Mouse (Mus musculus): ENCODE results near the gene Krtap9-1. TPM values are rescaled to one million over a fixed set of nuclear protein-coding genes. Genes with fewer than 3 reads are reported as not detected.

Gene Krtap9-1
- not detected for polyA plus RNA-seq (2015; fragmentation: Illumina TruSeq; extraction: RNeasy Lipid Tissue Mini Kit (QIAGEN cat#74804); ENCODE audit: insufficient read depth, low replicate concordance)

DNA sequence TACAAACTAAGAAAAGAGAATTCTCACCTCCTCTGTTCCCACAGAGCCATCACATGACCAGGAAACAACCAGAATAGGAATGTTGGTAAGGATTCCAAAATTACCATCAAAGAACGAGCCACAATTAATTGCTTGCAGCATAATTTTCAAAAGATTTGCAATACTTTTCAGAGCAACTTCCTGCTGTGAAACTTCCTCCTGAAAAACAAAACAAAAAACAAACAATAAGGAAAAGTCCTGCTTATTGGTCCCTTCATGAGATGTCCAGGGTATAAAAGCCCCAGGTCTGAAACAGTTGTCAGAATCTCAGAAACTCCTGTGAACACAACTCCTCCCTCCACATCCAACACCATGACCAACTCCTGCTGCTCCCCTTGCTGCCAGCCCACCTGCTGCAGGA, at the start of gene Krtap9-1:
Gene Krtap9-1, plus strand, starts transcription at position 301 of the 400 bp plus-strand sequence.

DNA sequence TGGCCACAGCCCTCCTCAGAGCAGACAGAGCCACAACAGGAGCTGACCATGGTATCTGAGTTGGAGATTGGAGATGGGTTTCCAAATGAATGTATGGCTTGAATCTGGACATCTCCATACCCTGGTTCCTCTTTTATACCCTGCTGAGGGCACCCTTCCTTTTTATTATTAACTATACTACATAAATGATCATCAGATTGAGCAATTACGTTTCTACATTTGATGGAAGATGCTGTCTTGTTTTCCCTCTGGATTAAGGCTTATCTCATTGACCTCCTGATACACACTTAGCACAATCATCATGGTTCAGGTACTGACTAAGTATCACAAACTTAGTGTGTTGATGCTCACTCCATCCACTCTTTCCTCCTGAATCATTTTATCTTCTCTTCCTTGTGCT, 35.2 kb upstream of the Krtap9-1 start, which contains the start of gene 2300003K06Rik:
Gene 2300003K06Rik, minus strand, starts transcription at position 101 of the 400 bp plus-strand sequence.

DNA sequence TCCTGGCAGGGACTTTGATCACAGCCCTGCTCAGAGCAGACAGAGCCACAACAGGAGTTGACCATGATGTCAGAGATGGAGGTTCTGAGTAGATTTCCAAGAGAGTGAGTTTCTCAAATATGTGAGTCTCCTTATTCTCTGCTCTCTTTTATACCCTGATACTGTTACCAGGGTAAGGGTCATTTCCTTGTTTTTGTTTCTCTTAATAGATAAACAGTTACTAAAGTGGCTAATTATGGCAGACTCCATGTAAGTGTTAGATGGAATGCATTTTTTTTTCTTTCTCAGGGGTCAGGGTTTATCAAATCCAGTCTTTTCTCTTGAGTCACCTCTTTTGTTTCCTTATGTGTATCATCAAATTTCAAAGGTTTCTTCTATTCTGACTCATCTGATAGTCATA, 21.7 kb upstream of the Krtap9-1 start, which contains the start of gene Krtap4-16:
Gene Krtap4-16, minus strand, starts transcription at position 101 of the 400 bp plus-strand sequence.

DNA sequence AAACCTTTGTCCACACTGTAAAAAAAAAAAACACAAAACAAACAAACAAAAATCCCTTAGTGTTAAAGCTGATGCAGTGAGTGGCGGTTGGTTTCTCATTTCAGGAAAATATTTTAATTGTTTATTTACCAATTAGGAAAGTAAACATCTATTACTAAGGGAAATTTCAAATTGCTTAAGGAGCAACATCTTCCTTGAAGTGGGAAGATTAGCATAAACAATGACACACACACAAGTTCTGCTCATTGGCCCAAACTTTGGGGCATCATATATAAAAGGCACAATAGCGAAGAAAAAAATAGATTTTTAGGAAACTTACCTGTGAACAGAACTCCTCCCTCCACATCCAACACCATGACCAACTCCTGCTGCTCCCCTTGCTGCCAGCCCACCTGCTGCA, 15.6 kb upstream of the Krtap9-1 start, which contains the start of gene Gm11568:
Gene Gm11568, plus strand, starts transcription at position 301 of the 400 bp plus-strand sequence.

DNA sequence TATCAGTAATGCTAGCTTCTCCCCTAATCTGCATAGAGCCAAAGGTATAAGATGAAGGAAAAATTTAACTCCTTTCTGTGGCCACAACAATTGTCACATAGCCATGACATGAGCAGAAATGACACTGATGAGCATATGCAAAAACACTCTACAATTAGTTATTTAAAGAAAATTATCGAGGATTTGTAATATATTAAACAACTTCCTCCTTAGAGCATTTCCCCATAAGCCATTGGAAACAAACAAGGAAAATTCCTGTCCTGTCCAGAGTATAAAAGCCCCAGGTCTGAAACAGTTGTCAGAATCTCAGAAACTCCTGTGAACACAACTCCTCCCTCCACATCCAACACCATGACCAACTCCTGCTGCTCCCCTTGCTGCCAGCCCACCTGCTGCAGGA, 9.0 kb upstream of the Krtap9-1 start, which contains the start of gene Gm11559:
Gene Gm11559, plus strand, starts transcription at position 301 of the 400 bp plus-strand sequence.

DNA sequence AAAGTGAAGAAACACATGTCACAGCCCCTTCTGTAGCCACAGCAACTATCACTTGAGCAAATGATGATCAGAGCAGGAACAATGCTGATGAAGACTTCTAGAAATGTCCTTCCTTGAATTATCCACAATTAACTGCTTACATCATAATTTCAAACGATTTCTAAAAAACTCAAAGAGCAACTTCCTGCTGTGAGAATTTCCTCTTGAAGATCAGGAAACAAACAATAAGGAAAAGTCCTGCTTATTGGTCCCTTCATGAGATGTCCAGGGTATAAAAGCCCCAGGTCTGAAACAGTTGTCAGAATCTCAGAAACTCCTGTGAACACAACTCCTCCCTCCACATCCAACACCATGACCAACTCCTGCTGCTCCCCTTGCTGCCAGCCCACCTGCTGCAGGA, 5.7 kb downstream of the Krtap9-1 start, which contains the start of gene Gm11567:
Gene Gm11567, plus strand, starts transcription at position 301 of the 400 bp plus-strand sequence.

DNA sequence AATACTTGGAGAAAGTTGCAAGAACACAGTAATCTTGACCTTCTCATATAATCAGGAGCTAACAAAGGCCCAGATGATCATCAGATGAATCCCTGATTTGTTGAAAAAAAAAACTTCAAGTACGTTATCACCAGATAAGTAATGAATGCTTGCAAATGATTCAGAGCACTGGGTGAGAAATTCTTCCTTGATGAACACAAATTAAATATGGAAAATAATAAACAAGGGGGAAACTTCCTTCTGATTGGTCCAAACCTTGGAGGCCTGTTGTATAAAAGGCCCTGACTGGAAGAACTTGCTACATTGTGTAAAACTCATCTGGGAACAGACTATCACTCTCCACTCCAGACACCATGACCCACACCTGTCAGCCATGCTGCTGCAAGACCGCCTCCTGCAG, 34.4 kb downstream of the Krtap9-1 start, which contains the start of gene Krtap31-1:
Gene Krtap31-1, plus strand, starts transcription at position 301 of the 400 bp plus-strand sequence.

DNA sequence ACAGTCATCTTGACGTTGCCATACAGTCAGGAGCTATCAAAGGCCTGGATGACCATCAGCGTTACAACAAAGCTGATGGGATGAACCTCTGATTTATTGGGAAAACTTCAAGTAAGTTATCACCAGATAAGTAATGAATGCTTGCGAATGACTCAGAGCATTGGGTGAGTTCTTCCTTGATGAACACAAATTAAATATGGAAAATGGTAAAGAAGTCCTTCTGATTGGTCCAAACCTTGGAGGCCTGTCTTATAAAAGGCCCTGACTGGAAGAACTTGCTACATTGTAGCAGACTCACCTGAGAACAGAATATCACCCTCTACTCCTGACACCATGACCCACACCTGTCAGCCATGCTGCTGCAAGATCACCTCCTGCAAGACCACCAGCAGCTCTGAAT, 41.3 kb downstream of the Krtap9-1 start, which contains the start of gene Gm11565:
Gene Gm11565, plus strand, starts transcription at position 301 of the 400 bp plus-strand sequence.

Other genes with a start within 250 kb of the Krtap9-1 start
- gene Krtap4-1, start 245.2 kb upstream of the Krtap9-1 start, polyA plus RNA-seq (2015; fragmentation: Illumina TruSeq; extraction: RNeasy Lipid Tissue Mini Kit (QIAGEN cat#74804); ENCODE audit: insufficient read depth, low replicate concordance), result not detected
- not detected for gene Krtap4-2, start 238.3 kb upstream of the Krtap9-1 start, polyA plus RNA-seq (2015; fragmentation: Illumina TruSeq; extraction: RNeasy Lipid Tissue Mini Kit (QIAGEN cat#74804); ENCODE audit: insufficient read depth, low replicate concordance)
- not detected for gene Krtap4-7, start 229.3 kb upstream of the Krtap9-1 start, polyA plus RNA-seq (2015; fragmentation: Illumina TruSeq; extraction: RNeasy Lipid Tissue Mini Kit (QIAGEN cat#74804); ENCODE audit: insufficient read depth, low replicate concordance)
- not detected for gene Gm11555, start 223.2 kb upstream of the Krtap9-1 start, polyA plus RNA-seq (2015; fragmentation: Illumina TruSeq; extraction: RNeasy Lipid Tissue Mini Kit (QIAGEN cat#74804); ENCODE audit: insufficient read depth, low replicate concordance)
- gene Gm11563, start 214.4 kb upstream of the Krtap9-1 start, polyA plus RNA-seq (2015; fragmentation: Illumina TruSeq; extraction: RNeasy Lipid Tissue Mini Kit (QIAGEN cat#74804); ENCODE audit: insufficient read depth, low replicate concordance), result not detected
- not detected for gene Krtap4-6, start 207.4 kb upstream of the Krtap9-1 start, polyA plus RNA-seq (2015; fragmentation: Illumina TruSeq; extraction: RNeasy Lipid Tissue Mini Kit (QIAGEN cat#74804); ENCODE audit: insufficient read depth, low replicate concordance)
- gene Gm14190, start 182.6 kb upstream of the Krtap9-1 start, polyA plus RNA-seq (2015; fragmentation: Illumina TruSeq; extraction: RNeasy Lipid Tissue Mini Kit (QIAGEN cat#74804); ENCODE audit: insufficient read depth, low replicate concordance), result not detected
- not detected for gene Gm14180, start 139.1 kb upstream of the Krtap9-1 start, polyA plus RNA-seq (2015; fragmentation: Illumina TruSeq; extraction: RNeasy Lipid Tissue Mini Kit (QIAGEN cat#74804); ENCODE audit: insufficient read depth, low replicate concordance)
- not detected for gene Gm11595, start 100.5 kb upstream of the Krtap9-1 start, polyA plus RNA-seq (2015; fragmentation: Illumina TruSeq; extraction: RNeasy Lipid Tissue Mini Kit (QIAGEN cat#74804); ENCODE audit: insufficient read depth, low replicate concordance)
- gene Krtap4-8, start 92.7 kb upstream of the Krtap9-1 start, polyA plus RNA-seq (2015; fragmentation: Illumina TruSeq; extraction: RNeasy Lipid Tissue Mini Kit (QIAGEN cat#74804); ENCODE audit: insufficient read depth, low replicate concordance), result not detected
- not detected for gene Krtap4-9, start 88.2 kb upstream of the Krtap9-1 start, polyA plus RNA-seq (2015; fragmentation: Illumina TruSeq; extraction: RNeasy Lipid Tissue Mini Kit (QIAGEN cat#74804); ENCODE audit: insufficient read depth, low replicate concordance)
- not detected for gene Gm11596, start 79.9 kb upstream of the Krtap9-1 start, polyA plus RNA-seq (2015; fragmentation: Illumina TruSeq; extraction: RNeasy Lipid Tissue Mini Kit (QIAGEN cat#74804); ENCODE audit: insufficient read depth, low replicate concordance)
- not detected for gene Gm11569, start 74.5 kb upstream of the Krtap9-1 start, polyA plus RNA-seq (2015; fragmentation: Illumina TruSeq; extraction: RNeasy Lipid Tissue Mini Kit (QIAGEN cat#74804); ENCODE audit: insufficient read depth, low replicate concordance)
- gene Gm11554, start 68.9 kb upstream of the Krtap9-1 start, polyA plus RNA-seq (2015; fragmentation: Illumina TruSeq; extraction: RNeasy Lipid Tissue Mini Kit (QIAGEN cat#74804); ENCODE audit: insufficient read depth, low replicate concordance), result not detected
- not detected for gene Krtap4-13, start 63.5 kb upstream of the Krtap9-1 start, polyA plus RNA-seq (2015; fragmentation: Illumina TruSeq; extraction: RNeasy Lipid Tissue Mini Kit (QIAGEN cat#74804); ENCODE audit: insufficient read depth, low replicate concordance)
- not detected for gene Gm11564, start 57.7 kb upstream of the Krtap9-1 start, polyA plus RNA-seq (2015; fragmentation: Illumina TruSeq; extraction: RNeasy Lipid Tissue Mini Kit (QIAGEN cat#74804); ENCODE audit: insufficient read depth, low replicate concordance)
- gene 2300003K06Rik, start 35.3 kb upstream of the Krtap9-1 start, polyA plus RNA-seq (2015; fragmentation: Illumina TruSeq; extraction: RNeasy Lipid Tissue Mini Kit (QIAGEN cat#74804); ENCODE audit: insufficient read depth, low replicate concordance), result not detected
- gene Krtap4-16, start 21.8 kb upstream of the Krtap9-1 start, polyA plus RNA-seq (2015; fragmentation: Illumina TruSeq; extraction: RNeasy Lipid Tissue Mini Kit (QIAGEN cat#74804); ENCODE audit: insufficient read depth, low replicate concordance), result not detected
- gene Gm11568, start 15.5 kb upstream of the Krtap9-1 start, polyA plus RNA-seq (2015; fragmentation: Illumina TruSeq; extraction: RNeasy Lipid Tissue Mini Kit (QIAGEN cat#74804); ENCODE audit: insufficient read depth, low replicate concordance), result not detected
- not detected for gene Gm11559, start 8.9 kb upstream of the Krtap9-1 start, polyA plus RNA-seq (2015; fragmentation: Illumina TruSeq; extraction: RNeasy Lipid Tissue Mini Kit (QIAGEN cat#74804); ENCODE audit: insufficient read depth, low replicate concordance)
- gene Gm11567, start 5.8 kb downstream of the Krtap9-1 start, polyA plus RNA-seq (2015; fragmentation: Illumina TruSeq; extraction: RNeasy Lipid Tissue Mini Kit (QIAGEN cat#74804); ENCODE audit: insufficient read depth, low replicate concordance), result not detected
- not detected for gene Krtap31-1, start 34.5 kb downstream of the Krtap9-1 start, polyA plus RNA-seq (2015; fragmentation: Illumina TruSeq; extraction: RNeasy Lipid Tissue Mini Kit (QIAGEN cat#74804); ENCODE audit: insufficient read depth, low replicate concordance)
- not detected for gene Gm11565, start 41.4 kb downstream of the Krtap9-1 start, polyA plus RNA-seq (2015; fragmentation: Illumina TruSeq; extraction: RNeasy Lipid Tissue Mini Kit (QIAGEN cat#74804); ENCODE audit: insufficient read depth, low replicate concordance)
- not detected for gene Krtap31-2, start 62.9 kb downstream of the Krtap9-1 start, polyA plus RNA-seq (2015; fragmentation: Illumina TruSeq; extraction: RNeasy Lipid Tissue Mini Kit (QIAGEN cat#74804); ENCODE audit: insufficient read depth, low replicate concordance)
- gene Krtap9-5, start 75.1 kb downstream of the Krtap9-1 start, polyA plus RNA-seq (2015; fragmentation: Illumina TruSeq; extraction: RNeasy Lipid Tissue Mini Kit (QIAGEN cat#74804); ENCODE audit: insufficient read depth, low replicate concordance), result not detected
- not detected for gene Krtap29-1, start 105.7 kb downstream of the Krtap9-1 start, polyA plus RNA-seq (2015; fragmentation: Illumina TruSeq; extraction: RNeasy Lipid Tissue Mini Kit (QIAGEN cat#74804); ENCODE audit: insufficient read depth, low replicate concordance)
- gene Krtap16-1, start 113.2 kb downstream of the Krtap9-1 start, polyA plus RNA-seq (2015; fragmentation: Illumina TruSeq; extraction: RNeasy Lipid Tissue Mini Kit (QIAGEN cat#74804); ENCODE audit: insufficient read depth, low replicate concordance), result not detected
- not detected for gene Krtap17-1, start 120.6 kb downstream of the Krtap9-1 start, polyA plus RNA-seq (2015; fragmentation: Illumina TruSeq; extraction: RNeasy Lipid Tissue Mini Kit (QIAGEN cat#74804); ENCODE audit: insufficient read depth, low replicate concordance)
- gene Krt33a, start 142.8 kb downstream of the Krtap9-1 start, polyA plus RNA-seq (2015; fragmentation: Illumina TruSeq; extraction: RNeasy Lipid Tissue Mini Kit (QIAGEN cat#74804); ENCODE audit: insufficient read depth, low replicate concordance), result not detected
- not detected for gene Krt33b, start 156.5 kb downstream of the Krtap9-1 start, polyA plus RNA-seq (2015; fragmentation: Illumina TruSeq; extraction: RNeasy Lipid Tissue Mini Kit (QIAGEN cat#74804); ENCODE audit: insufficient read depth, low replicate concordance)
- not detected for gene Krt34, start 168.2 kb downstream of the Krtap9-1 start, polyA plus RNA-seq (2015; fragmentation: Illumina TruSeq; extraction: RNeasy Lipid Tissue Mini Kit (QIAGEN cat#74804); ENCODE audit: insufficient read depth, low replicate concordance)
- not detected for gene Krt31, start 177.2 kb downstream of the Krtap9-1 start, polyA plus RNA-seq (2015; fragmentation: Illumina TruSeq; extraction: RNeasy Lipid Tissue Mini Kit (QIAGEN cat#74804); ENCODE audit: insufficient read depth, low replicate concordance)
- gene Krt32, start 214.8 kb downstream of the Krtap9-1 start, polyA plus RNA-seq (2015; fragmentation: Illumina TruSeq; extraction: RNeasy Lipid Tissue Mini Kit (QIAGEN cat#74804); ENCODE audit: insufficient read depth, low replicate concordance), result not detected
- not detected for gene Krt35, start 222.9 kb downstream of the Krtap9-1 start, polyA plus RNA-seq (2015; fragmentation: Illumina TruSeq; extraction: RNeasy Lipid Tissue Mini Kit (QIAGEN cat#74804); ENCODE audit: insufficient read depth, low replicate concordance)
- gene Krt36, start 232.2 kb downstream of the Krtap9-1 start, polyA plus RNA-seq (2015; fragmentation: Illumina TruSeq; extraction: RNeasy Lipid Tissue Mini Kit (QIAGEN cat#74804); ENCODE audit: insufficient read depth, low replicate concordance), result not detected
- not detected for gene Krt13, start 248.2 kb downstream of the Krtap9-1 start, polyA plus RNA-seq (2015; fragmentation: Illumina TruSeq; extraction: RNeasy Lipid Tissue Mini Kit (QIAGEN cat#74804); ENCODE audit: insufficient read depth, low replicate concordance)